Mouse (Mus musculus): Measurements from ENCODE around the gene Agbl1. TPM values are rescaled to one million over a fixed set of nuclear protein-coding genes. Genes with fewer than 3 reads are reported as not detected.

The Agbl1 gene
- polyA plus RNA-seq, 1 experiment from 2014 or later, result not detected

DNA sequence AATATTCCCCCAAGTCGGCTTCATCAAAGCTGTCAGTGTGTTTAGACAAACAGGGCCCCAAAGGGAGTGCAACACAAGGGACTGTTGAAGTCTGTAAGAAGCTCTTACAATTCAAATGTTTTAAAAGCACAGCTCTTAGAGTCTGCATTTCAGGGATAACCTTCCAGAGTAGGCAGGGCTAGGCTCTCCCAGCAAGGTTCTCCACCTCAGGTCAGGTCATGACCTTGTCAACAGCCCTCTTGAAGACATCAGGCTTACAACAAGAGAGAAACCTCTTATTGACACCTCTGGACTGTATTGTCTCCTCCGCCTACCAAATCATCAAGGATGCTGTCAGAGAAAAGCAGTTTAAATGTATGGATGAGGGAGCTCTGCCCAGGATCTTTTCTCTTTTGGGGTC, 692.0 kb downstream of the Agbl1 start:
- WGBS, result 42% methylated on average over 2 of the region's 2 CpGs

DNA sequence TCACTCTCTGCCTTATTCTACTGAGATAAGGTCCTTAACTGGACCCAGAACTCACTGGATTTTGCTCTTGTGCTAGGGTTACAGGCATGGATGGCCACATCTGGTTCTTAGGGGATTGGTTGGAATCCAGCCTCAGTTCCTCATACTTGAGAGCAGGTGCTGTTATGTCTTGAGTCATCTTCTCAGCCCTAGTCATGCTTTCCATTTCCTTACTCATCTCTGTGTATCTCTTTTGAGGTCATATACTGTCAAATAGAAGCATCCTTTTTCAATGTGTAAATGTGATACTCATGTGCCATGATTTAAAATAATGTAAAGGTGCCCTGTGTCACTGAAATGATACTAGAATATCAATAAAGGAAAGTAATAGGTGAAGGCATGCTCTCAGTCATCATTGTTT, 705.5 kb downstream of the Agbl1 start:
- TF ChIP-seq CTCF (IDR thresholded peaks at IDR 0.05; ENCODE audit: low read depth), result no peak
- ATAC-seq (ENCODE audit: insufficient read depth), result no peak
- H3K36me3 ChIP-seq (ENCODE audit: insufficient read depth), result no peaks in the 10 kb centered on the region
- no peaks in the 10 kb centered on the region for H3K27me3 ChIP-seq (ENCODE audit: insufficient read depth, low read length)
- no peak for DNase-seq
- no peak overlapping the region for H3K4me3 ChIP-seq (ENCODE audit: low read depth, low read length)
- H3K4me1 ChIP-seq (ENCODE audit: insufficient read depth), result no peaks in the 10 kb centered on the region
- H3K4me2 ChIP-seq, result no peak overlapping the region
- no peak overlapping the region for H3K9ac ChIP-seq
- H3K27ac ChIP-seq (ENCODE audit: low read depth), result no peak overlapping the region
- H3K9me3 ChIP-seq (ENCODE audit: low read depth, low read length), result no peaks in the 10 kb centered on the region

More for the DNA sequence above, 692.0 kb downstream of the Agbl1 start:
- Histone ChIP-seq H3K27ac (ENCODE audit: low read depth) (no peak overlapping the region), H3K27me3 (ENCODE audit: insufficient read depth, low read length) (no peaks in the 10 kb centered on the region), H3K4me1 (ENCODE audit: insufficient read depth) (no peaks in the 10 kb centered on the region), H3K4me2 (no peak overlapping the region), H3K9me3 (ENCODE audit: low read depth, low read length) (no peaks in the 10 kb centered on the region), H3K9ac (no peak overlapping the region), H3K4me3 (ENCODE audit: low read depth, low read length) (no peak overlapping the region), H3K36me3 (ENCODE audit: insufficient read depth) (no peaks in the 10 kb centered on the region)
- no peak for TF ChIP-seq CTCF (IDR thresholded peaks at IDR 0.05; ENCODE audit: low read depth)
- ATAC-seq (ENCODE audit: insufficient read depth) (no peak), DNase-seq (no peak)

DNA sequence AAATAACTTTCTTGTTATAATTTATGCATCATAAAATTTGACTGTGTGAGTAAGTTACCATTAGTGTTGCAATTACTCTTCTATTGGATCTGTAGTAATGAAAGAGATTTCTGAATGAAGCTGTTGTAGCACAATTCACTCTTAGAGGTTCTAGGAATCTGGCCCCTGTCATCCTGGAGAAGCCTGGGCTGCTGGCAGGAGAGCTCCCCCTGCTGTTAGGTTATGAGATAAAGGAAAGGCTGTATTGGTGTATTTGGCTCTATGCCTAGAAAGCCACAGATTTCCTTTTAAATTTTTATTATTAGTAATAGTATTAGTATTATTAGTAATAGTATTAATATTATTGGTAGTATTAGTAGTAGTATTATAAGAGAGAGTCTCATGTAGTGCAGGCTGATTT, 711.8 kb downstream of the Agbl1 start:
- Histone ChIP-seq H3K4me1 (ENCODE audit: insufficient read depth) (no peaks in the 10 kb centered on the region), H3K4me3 (ENCODE audit: low read depth, low read length) (no peak overlapping the region), H3K9me3 (ENCODE audit: low read depth, low read length) (no peaks in the 10 kb centered on the region), H3K27ac (ENCODE audit: low read depth) (no peak overlapping the region), H3K27me3 (ENCODE audit: insufficient read depth, low read length) (no peaks in the 10 kb centered on the region), H3K36me3 (ENCODE audit: insufficient read depth) (no peaks in the 10 kb centered on the region), H3K9ac (no peak overlapping the region), H3K4me2 (no peak overlapping the region)
- TF ChIP-seq CTCF (IDR thresholded peaks at IDR 0.05; ENCODE audit: low read depth), result peak; percentile 66
- ATAC-seq (ENCODE audit: insufficient read depth) (no peak), DNase-seq (peak; percentile 78)

DNA sequence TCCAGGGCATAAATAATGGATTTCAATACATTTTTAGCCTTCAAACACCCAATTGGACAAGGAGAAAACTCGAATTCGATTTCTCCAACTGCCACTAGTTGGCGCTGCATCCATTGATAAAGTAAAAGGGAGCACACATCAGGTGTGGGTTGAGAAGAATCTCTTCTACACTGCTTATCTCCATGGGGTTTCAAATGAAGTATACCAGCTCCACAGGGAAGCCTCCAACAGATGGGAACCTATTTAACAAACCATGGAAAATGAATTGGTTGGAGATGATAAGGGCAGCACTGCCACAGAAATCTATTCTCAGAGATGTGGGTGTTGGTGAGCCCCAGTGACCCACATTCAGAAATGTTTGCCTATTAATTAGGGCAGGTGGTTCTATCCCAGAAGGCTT, 741.6 kb downstream of the Agbl1 start:
- no peaks in the 10 kb centered on the region for H3K36me3 ChIP-seq (ENCODE audit: insufficient read depth)
- no peak overlapping the region for H3K9ac ChIP-seq
- TF ChIP-seq CTCF (IDR thresholded peaks at IDR 0.05; ENCODE audit: low read depth), result peak; percentile 45
- H3K27ac ChIP-seq (ENCODE audit: low read depth), result no peak overlapping the region
- DNase-seq, result peak; percentile 39
- no peak overlapping the region for H3K4me2 ChIP-seq
- ATAC-seq (ENCODE audit: insufficient read depth), result no peak
- H3K27me3 ChIP-seq (ENCODE audit: insufficient read depth, low read length), result no peaks in the 10 kb centered on the region
- no peaks in the 10 kb centered on the region for H3K9me3 ChIP-seq (ENCODE audit: low read depth, low read length)
- no peaks in the 10 kb centered on the region for H3K4me1 ChIP-seq (ENCODE audit: insufficient read depth)
- H3K4me3 ChIP-seq (ENCODE audit: low read depth, low read length), result no peak overlapping the region
- WGBS, result 14% methylated on average over 3 of the region's 3 CpGs

DNA sequence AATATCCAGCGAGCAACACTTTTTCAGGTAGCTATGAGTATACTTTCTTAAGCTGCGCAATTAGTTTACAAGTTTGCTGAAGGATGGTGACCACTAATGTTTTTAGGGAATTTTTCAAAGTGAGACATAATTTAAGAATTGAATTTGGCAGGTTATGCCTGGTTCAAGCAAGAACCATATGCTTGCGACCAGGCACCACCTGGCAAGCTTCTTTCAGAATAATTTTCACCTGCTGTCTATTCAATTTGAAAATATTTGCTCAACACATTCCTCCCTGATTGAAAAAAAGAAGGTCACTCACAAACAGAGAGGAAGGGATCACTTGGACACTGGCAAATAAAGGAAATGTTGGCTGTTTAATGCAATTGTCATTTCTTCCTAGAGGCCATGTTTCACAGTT, 779.9 kb downstream of the Agbl1 start:
- DNase-seq (no peak), ATAC-seq (ENCODE audit: insufficient read depth) (no peak)
- WGBS, result 81% methylated on average over 3 of the region's 3 CpGs
- no peaks in the 10 kb centered on the region for H3K4me1 ChIP-seq (ENCODE audit: insufficient read depth)
- no peak overlapping the region for H3K9ac ChIP-seq
- H3K27ac ChIP-seq (ENCODE audit: low read depth), result no peak overlapping the region
- H3K36me3 ChIP-seq (ENCODE audit: insufficient read depth), result no peaks in the 10 kb centered on the region
- no peak overlapping the region for H3K4me3 ChIP-seq (ENCODE audit: low read depth, low read length)
- no peak overlapping the region for H3K4me2 ChIP-seq
- no peaks in the 10 kb centered on the region for H3K27me3 ChIP-seq (ENCODE audit: insufficient read depth, low read length)
- H3K9me3 ChIP-seq (ENCODE audit: low read depth, low read length), result no peaks in the 10 kb centered on the region
- TF ChIP-seq CTCF (IDR thresholded peaks at IDR 0.05; ENCODE audit: low read depth), result no peak

DNA sequence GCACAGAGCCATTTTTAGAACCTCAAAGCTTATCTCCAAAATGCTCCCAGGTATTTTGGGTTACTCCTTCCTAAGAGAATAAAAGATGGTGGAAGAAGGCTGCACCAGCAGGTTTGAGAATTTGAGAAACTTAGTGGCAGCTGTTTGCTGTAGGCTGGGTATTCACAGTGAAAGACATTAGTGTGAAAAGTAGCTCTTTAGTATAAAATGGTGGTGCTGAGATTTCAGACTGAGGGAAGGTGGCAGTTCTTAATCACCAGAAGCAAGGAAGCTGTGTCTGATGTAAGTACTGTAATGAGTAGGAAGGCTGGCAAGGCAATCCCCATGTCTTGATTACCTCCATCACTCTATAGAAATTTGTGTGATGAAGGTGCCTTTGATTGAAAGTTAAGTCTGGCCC, 799.3 kb downstream of the Agbl1 start:
- ATAC-seq (ENCODE audit: insufficient read depth), result no peak

DNA sequence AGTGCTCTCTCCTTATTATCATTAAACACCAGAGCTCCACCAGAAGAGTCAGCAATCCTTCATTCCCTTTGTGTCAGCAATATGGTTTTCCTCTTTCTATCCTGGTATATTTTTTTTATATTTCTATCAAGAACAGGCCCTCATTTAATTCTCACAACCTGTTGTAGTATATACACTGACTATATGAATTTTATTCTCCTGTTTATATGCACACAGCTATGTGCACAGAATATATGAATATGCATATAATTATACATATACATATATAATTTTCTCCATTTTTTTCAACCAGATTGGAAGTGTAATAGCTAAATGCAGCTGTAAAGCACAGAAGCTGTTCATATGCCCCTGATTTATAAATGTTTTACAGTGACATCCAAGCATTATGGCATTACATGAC, 846.3 kb downstream of the Agbl1 start:
- no peak overlapping the region for H3K4me2 ChIP-seq
- no peaks in the 10 kb centered on the region for H3K9me3 ChIP-seq (ENCODE audit: low read depth, low read length)
- no peak overlapping the region for H3K27ac ChIP-seq (ENCODE audit: low read depth)
- DNase-seq (no peak), ATAC-seq (ENCODE audit: insufficient read depth) (no peak)
- TF ChIP-seq CTCF (IDR thresholded peaks at IDR 0.05; ENCODE audit: low read depth), result no peak
- no peaks in the 10 kb centered on the region for H3K4me1 ChIP-seq (ENCODE audit: insufficient read depth)
- no peaks in the 10 kb centered on the region for H3K36me3 ChIP-seq (ENCODE audit: insufficient read depth)
- no peak overlapping the region for H3K9ac ChIP-seq
- no peaks in the 10 kb centered on the region for H3K27me3 ChIP-seq (ENCODE audit: insufficient read depth, low read length)
- H3K4me3 ChIP-seq (ENCODE audit: low read depth, low read length), result no peak overlapping the region

More for the DNA sequence above, 799.3 kb downstream of the Agbl1 start:
- Histone ChIP-seq H3K36me3 (ENCODE audit: insufficient read depth) (no peaks in the 10 kb centered on the region), H3K9ac (no peak overlapping the region), H3K27me3 (ENCODE audit: insufficient read depth, low read length) (no peaks in the 10 kb centered on the region), H3K4me3 (ENCODE audit: low read depth, low read length) (no peak overlapping the region), H3K9me3 (ENCODE audit: low read depth, low read length) (no peaks in the 10 kb centered on the region), H3K27ac (ENCODE audit: low read depth) (no peak overlapping the region), H3K4me2 (no peak overlapping the region), H3K4me1 (ENCODE audit: insufficient read depth) (no peaks in the 10 kb centered on the region)
- no peak for TF ChIP-seq CTCF (IDR thresholded peaks at IDR 0.05; ENCODE audit: low read depth)
- DNase-seq, result no peak

DNA sequence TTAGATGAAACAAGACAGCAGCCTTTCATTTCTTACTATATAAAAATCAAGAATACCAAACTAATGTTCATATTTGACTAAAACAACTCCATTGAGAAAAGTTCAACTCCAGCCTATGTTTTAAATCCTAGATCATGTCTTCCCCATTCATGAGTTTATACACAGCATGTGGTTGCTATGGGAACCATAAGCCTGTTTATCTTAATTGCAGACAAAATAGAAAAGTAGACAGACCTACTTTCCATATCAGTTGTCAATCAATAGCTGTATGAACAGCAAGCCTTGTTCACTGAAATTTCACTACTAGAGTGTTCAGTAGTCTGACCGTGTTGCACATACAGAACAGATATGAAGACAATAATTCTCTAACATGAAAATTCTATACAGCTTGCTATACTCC, 857.6 kb downstream of the Agbl1 start:
- Histone ChIP-seq H3K4me3 (ENCODE audit: low read depth, low read length) (no peak overlapping the region), H3K36me3 (ENCODE audit: insufficient read depth) (no peaks in the 10 kb centered on the region), H3K9ac (no peak overlapping the region), H3K27me3 (ENCODE audit: insufficient read depth, low read length) (no peaks in the 10 kb centered on the region), H3K4me2 (no peak overlapping the region), H3K9me3 (ENCODE audit: low read depth, low read length) (no peaks in the 10 kb centered on the region), H3K27ac (ENCODE audit: low read depth) (no peak overlapping the region), H3K4me1 (ENCODE audit: insufficient read depth) (no peaks in the 10 kb centered on the region)
- 75% methylated on average over 1 of the region's 1 CpGs for WGBS
- no peak for ATAC-seq (ENCODE audit: insufficient read depth)
- no peak for TF ChIP-seq CTCF (IDR thresholded peaks at IDR 0.05; ENCODE audit: low read depth)
- DNase-seq, result no peak
